Mouse (Mus musculus) heart, postnatal 10 days (tissue): ENCODE measurements at regions not wholly inside any gene's neighbourhood (a gene's known extent, or its start where the extent isn't known, plus 50 kb on each side); places are given as distances from the start of the nearest gene placed in this dataset.
A peak's percentile ranks its signal among the peaks of the same experiment; 100 is the strongest.

Experiments
- DNase-seq, 2 experiments: peaks; one replicate each; pipeline ENCODE4 v3.0.0; 2021
- intact Hi-C: fragments of 180-260 bp; cut with DNase I; formaldehyde crosslinking; loops from one replicate; pipeline ENCODE4 v1.15.1; 2025

DNA sequence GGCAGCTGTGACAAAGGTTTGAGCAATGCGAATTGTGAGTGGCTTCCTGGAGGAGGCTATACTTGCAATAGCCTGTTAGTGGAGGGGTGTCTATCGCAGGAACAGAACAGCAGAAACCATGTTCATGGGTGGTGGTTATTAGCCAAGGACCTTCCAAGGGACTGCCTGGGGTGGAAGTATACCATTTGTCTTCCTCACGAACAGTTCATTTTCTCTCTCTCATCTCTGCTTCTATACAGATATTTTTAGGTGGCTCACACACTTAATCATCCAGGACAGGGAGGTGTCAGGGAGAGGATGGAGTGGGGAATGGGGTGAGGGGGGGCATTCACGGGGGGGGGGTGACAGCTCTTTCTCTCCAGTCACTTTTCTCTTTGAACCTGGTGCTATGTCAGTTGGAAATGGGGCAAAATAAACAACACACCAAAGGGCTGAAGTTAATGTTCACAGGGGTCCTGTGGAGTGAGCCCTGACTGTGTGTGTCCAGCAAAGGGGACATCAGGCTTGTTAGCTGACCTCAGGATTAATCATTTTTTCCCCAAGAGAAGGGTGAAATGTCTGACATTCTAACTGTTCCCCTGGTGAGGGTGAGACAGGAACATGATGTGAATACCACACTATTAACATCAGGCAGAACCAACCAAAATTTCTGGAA, 91.5 kb upstream of the Plxnc1 start:
- intact Hi-C loops, result no loop called here
- DNase-seq, result no peak

DNA sequence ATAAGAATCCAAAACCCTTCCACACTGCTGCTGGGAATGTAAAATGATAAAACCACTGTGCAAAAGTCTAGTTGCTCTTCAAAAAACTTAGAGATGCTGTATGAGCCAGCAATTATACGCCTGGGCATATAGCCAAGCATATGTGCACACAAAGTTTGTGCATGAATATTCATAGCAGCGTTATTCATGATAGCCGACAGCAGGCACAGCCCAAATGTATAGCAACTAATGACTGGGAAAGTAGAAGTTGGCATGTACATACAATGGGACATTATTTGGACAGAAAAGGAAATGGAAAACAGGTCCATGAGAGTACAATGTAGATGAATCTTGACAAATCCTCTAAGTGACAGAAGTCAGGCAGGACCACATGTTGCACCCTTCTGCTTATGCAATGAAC, 90.7 kb upstream of the Plxnc1 start:
- no peak for DNase-seq
- intact Hi-C loops, result no loop called here

DNA sequence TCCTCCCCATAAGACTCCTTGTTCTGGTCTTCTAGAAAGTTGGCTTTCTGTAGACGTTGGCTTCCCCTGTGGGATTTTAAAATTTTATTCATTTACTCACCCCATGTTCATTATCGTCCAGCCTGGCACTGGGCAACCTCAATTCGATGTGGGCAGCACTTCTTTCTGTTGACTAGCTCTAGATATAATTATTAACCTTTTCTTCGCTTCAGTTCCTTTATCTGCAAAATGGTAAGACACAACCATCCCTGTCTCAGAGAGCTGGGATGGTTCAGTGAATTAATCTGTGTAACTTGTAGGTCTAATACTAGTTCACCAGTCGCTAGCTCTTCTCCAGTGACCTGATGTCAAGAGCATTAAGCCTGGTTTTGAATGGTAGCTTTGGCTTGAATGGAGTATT, 89.9 kb upstream of the Plxnc1 start:
- intact Hi-C loops, result no loop called here
- no peak for DNase-seq

DNA sequence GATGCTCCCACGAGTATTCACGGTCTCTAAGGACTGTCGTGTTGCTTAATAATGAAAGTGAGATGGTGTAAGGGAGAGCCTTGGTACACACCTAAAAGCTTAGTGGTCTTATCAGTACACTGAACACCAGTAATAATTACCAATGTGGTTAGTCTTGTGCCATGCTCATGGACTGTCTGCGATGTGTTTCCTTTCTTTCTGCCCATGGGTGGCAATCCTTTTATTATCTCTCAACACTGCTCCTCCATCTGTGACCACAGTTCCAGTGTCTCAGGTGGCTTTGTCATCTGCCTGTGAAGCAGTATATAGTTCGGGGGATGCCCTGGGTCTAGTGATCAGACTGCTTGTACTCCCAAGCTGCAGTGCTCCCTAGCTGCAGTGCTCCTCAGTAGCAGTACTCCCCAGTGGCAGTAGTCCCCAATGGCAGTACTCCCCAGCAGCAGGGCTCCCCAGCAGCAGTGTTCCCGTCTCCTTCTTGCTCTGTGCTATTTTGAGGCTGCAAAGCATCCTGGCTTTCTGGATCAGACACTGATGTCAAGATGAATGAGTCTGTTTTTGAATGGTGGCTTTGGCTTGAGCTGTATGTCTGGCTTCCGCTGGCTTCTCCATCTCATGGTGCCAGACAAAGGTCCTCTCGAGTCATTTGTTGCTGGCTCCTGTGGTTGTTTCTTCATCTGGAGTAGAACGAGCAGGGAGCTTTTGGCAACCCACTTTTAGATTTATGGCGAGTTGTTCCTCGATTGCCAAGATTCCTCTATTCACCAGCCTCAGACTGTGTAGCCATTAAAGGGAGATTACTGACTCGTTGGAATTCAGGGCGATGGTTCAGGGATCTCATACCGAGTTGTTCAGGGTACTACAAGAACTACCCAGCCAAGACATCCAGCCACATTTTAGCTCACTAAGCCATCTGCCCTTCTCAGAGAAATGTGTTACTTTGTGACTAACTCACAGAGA, 88.4 kb upstream of the Plxnc1 start:
- intact Hi-C loops, result no loop called here
- no peak for DNase-seq

DNA sequence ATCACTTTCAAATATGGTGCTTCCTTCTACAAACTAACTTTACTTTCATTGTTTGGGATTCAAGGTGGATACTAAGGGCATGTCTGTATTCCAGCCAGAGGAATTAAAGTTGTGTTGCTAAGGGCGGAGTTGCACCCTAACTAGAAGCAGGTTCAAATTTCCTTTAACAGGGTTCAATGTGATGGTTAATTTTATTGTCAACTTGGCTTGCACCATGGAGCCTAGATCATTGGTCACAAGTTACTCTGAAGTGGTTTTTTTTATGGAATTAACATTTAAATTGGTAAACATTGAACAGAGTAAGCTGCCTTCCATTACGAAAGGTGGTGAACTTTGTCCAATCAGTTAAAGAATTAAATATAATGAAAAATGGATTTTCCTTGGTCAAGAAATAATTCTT, 86.7 kb upstream of the Plxnc1 start:
- DNase-seq, result no peak
- intact Hi-C loops, result no loop called here

DNA sequence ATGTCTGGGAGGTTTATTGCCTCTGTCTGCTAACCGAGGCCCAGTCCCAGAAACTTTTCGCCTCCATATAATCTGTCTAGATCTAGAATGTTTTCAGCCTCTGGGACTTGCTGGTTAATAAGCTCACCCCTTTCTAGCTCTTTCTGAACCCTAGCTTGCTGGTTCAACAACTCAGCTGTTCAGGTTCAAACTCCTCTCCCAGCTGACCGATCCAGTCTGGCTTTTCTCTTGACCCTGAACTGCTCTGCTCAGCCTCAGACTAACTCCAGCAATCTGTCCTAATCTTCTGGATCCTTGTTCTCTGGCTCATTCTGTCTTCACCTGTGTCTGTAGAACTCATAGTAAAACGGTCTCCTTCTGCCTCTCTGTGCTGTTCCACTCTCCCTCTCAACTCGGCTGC, 86.2 kb upstream of the Plxnc1 start:
- no peak for DNase-seq
- intact Hi-C loops, result no loop called here

DNA sequence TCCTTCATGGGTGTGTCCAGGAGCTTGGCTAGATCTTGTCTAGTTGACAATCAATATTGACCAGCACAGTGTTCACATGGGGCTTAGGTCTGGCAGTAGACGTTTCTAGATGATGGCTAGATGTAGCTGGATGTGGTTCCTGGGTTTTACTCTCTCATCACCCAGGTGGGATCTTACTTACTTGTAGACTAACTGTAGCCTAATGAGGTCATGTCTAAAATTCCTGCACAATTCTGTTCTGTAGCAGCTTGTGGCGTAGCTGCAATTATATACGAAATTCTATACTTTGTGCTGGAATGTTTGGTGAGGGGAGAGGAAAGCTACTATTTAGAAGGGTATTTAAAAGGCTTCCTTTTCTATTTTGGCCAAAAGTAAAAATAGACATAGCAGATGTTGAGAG, 84.9 kb upstream of the Plxnc1 start:
- no peak for DNase-seq
- intact Hi-C loops, result no loop called here

DNA sequence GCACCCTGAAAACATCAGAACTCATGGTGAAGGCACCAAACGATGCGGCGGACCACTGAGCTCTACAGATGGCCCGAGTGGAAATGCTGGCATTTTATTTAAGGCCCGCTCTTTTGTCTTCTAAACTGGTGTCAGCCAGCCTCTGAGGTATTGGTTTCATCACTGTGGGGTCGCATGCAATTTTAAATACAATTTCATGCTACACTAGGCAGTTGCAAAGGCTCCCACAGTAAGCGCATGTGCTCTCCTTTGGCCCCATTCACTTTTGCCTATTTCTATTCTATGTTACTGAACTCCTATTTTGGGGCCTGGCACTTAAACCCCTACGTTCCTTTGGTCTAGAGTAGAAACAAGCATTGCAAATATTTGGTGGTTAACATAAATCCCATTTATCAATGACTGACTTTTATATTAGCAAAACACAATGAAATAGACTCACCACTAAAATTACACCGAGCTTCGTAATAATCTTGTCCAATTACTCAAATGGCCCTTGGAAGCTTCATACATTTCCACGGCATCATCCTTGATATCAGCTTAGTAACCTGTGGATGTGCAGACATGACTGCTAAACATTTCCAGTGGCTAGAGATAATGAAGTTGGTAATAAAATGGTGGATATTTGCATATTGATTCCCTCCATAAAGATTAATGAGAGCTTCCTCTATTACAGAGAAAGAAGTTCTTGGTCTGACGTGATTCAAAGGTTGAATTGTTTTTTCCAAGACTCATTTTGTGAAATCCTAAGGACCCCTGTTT, 81.1 kb upstream of the Plxnc1 start:
- no peak for DNase-seq
- intact Hi-C loops, result no loop called here

DNA sequence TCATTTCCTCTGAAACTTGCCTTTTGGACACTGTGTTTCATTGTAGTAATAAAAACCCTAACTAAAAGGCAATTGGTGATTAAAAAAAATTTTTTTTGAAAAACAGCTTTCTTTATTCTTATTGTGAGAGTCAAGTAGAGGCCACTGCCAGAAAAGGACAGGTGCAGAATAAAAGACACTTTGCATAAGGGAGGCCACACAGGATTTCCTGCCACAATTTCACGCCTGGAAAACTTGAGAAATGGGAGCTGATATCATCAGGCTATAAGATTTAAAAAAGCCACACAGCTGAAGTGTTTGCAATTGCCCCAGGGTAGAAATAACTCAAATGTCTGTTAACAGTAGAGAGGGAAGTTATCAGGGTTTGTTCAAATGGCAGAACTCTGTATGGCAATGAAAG, 76.6 kb upstream of the Plxnc1 start:
- no peak for DNase-seq
- intact Hi-C loops, result no loop called here

DNA sequence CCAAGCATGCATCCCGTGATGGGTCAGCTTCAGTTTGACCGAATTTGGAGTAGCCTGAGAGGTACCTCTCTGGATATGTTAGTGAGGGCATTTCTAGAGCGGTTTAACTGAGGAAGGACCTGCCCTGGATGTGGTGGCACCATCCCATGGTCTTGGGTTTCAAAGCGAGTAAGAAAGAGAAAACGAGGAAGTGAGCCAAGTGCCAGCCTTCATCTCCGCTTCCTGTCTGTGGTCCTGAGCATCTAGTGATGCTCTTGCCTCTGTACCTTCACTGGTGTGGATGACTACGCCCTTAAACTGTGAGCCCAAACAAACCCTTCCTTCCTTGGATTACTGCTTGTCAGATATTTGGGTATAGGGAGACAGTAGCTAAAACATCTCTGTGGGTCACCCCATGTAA, 72.3 kb upstream of the Plxnc1 start:
- DNase-seq, result no peak
- intact Hi-C loops, result no loop called here

DNA sequence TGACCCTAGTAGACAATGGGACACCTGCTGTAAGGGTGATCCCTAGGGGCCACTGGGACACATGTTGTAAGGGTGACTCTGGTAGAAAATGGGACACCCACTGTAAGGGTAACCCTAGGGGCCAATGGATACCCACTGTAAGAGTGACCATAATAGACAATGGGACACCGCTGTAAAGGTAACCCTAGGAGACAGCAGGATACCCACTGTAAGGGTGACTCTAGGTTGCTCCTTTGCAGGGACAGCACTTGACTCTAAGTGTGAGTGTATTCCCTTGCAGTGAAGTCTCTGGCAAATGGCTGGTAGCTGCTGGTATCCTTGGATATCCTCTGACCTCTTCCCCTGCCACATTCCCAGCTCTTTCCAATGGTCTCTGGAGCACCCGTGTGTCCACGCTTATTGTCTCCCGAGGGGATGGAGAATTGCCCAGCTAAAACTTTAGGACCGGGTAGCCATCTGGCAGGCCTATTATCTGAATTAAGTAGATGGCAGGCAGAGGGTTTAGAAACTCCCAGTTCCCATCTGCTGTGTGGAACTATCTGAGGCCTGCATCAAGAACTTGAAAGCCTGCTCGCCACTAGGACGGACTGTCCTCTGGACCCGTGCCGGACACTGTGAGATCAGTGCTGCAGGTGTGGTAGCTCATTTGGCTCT, 70.8 kb upstream of the Plxnc1 start:
- DNase-seq, result no peak
- intact Hi-C loops, result no loop called here

DNA sequence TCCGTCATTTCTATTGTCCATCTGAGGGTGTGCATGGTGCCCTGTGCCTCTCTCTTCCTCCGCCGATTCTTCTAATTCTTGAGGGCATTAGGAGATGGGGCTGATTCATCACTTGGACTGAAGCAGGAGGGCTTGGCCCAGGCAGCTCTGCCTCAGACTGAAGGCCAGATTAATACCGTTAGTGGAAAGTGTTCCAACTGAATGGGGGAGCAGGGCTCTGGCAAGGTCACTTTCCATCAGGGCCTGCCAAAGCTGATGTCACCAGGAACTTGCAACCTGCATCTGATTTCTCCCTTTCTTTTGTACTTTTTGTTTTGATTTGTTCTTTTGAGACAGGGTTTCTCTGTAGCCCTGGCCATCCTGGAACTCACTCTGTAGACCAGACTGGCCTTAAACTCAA, 69.3 kb upstream of the Plxnc1 start:
- intact Hi-C loops, result no loop called here
- DNase-seq, result peak; percentile 84 to 88

DNA sequence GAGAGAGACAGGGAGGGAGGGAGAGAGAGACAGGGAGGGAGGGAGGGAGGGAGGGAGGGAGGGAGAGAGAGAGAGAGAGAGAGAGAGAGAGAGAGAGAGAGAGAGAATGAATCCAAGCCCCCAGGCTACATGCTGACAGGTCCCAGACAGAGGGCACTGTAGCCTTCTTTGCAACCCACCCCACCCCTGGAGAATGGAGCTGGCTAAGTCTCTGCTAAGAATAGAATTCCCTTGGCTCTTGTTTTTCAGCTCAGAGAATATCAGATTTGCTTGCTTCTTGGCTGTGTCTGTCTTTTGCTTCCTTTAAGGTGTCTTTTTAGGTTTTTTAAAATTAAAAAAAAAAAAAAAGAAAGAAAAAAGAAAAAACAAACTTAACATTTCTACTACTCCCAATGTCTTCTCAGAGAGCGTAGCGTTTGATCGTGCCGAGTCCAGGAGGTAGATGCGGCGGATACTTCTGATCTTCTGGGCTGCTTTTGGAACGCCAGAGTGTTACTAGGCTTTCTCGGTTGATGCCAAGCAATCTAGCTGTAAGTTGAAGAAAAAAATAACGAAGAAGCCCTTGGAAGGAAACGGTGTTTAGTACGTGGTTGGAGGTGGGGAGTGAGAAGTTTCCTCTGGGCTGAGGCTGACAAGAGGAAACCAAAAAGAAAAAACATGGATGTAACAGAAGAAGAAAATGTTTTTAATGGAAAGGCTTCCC, 68.7 kb upstream of the Plxnc1 start:
- intact Hi-C loops, result no loop called here
- peak; percentile 20 to 41 for DNase-seq

DNA sequence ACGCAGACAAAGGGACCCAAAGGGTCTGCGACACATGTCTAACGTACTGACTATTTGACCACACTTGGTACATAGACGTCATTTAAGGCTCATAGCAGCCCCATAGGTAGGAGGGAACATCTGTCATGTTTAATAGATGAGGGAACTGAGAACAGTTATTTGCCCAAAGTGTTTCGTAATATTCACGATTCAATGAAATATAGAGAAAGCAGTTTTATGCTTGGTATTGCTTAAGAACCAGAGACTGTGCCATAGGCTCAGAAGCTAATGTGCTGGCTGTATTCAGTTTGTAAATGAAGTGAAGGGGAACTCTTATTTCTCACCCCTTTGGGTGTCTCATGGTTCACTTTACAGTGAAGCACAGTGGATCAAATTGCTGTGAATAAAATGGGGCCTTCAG, 65.7 kb upstream of the Plxnc1 start:
- no peak for DNase-seq
- intact Hi-C loops, result no loop called here

DNA sequence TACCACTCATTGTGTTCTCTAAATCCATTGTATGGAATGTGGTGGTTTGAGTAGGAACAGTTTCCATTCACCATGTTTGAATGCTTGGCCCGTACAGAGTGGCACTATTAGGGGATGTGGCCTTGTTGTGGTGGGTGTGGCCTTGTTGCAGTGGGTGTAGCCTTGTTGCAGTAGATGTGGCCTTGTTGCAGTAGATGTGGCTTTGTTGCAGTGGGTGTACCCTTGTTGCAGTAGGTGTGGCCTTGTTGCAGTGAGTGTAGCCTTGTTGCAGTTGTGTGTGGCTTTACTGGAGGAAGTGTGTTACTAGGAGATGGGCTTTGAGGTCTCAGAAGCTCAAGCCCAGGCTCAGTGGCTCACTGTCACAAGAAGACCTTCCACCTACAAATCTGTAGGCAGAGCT, 64.4 kb upstream of the Plxnc1 start:
- DNase-seq, result no peak
- intact Hi-C loops, result no loop called here

DNA sequence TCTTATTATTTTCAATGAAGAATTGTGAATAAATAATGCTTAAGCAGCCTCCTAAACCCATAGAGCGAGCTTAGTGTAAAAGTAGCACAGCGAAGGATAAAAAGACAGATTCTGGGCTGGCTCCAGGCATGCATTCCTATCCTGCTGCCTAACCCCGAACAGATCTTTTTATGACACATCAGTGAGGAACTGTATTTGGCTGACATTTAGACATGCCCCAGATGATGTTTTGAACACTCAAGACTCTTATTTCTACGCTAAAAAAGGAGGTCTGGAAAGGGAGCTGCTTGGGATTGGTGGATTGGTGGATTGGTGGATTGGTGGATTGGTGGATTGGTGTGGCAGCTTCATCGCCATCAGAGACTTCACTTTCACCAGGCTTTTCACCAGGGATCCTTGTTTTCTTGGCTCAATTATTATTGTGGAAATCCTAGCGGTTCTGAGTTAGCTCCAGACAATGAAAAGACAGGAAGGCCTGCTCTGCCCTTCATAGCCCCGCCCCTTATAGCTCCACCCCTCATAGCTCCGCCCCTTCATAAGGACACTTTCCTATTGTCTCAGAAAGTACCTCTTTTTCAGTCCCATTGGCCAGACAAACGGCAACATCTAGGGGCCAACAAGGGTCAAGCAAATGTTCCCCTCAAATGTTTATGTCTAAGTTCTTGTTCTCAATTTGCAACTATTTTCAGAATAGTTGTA, 59.6 kb upstream of the Plxnc1 start:
- intact Hi-C loops, result no loop called here
- peak; percentile 68 to 75 for DNase-seq

DNA sequence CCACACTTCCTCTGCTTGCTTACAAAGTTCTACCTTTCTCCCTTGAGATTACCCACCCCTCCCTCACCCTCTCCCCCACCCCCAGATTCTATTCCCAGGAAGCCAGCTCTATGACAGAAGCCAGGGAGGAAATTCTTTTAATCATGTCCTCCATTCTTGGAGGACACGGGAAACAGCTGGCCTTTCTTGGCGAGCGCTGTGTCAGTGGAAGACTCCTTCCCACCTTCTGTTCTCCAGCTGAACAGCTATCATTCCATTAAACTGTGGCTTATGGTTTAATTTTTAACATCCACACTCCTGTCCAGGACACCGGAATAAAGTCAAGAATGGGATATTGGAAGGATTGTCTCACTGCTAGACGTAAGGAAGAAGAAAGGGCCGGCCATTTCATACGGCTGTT, 59.0 kb upstream of the Plxnc1 start:
- intact Hi-C loops, result no loop called here
- DNase-seq, result peak; percentile 66 to 70

DNA sequence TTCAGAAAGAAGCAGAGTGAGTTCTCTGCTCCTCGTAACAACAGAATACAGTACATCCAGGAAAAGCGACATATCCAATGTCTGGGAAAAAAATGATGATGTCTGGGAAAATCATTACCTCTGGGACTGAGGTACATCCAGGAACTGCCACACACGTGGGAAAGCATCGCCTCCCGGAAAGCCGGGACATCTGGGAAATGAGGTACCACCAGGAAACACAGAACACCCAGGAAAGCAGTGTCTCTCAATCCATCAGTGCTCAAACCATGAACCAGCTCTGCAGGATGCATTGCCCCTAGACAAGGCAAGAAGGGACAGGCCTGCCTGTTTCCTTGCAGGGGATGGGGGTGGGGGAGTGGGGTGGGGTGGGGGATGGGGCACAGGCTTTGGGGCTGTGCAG, 57.0 kb upstream of the Plxnc1 start:
- intact Hi-C loops, result no loop called here
- DNase-seq, result no peak

DNA sequence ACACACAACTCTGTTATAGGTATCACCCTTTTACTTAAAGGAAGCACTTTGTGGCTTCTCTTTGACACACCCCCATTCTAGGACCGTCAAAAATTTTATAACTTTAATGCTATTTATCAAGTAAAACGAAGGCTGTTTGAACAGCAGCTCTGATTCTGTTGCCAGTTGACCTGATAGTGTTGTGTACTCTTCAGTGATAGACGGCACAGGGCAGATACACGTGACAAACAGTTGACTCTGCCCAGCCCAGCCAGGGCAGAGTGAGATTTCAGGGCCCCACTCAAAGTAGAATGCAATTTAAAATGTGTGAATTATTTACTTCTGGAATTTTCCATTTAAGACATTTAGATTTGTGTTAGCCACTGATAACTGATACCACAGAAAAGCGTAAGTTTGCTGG, 55.1 kb upstream of the Plxnc1 start:
- intact Hi-C loops, result loop anchor here (10.0 kb wide), 1 partner anchor 895 kb away; no protein-coding TSS in a partner anchor
- no peak for DNase-seq
